Mouse (Mus musculus) kidney, postnatal 14 days (tissue): Measurements from ENCODE around the gene Guf1.
A peak's percentile ranks its signal among the peaks of the same experiment; 100 is the strongest.

Experiments used
- DNase-seq: peaks from one replicate; pipeline ENCODE4 v3.0.0; 2022; ENCODE audit warnings: mixed read lengths

Gene Guf1

DNA sequence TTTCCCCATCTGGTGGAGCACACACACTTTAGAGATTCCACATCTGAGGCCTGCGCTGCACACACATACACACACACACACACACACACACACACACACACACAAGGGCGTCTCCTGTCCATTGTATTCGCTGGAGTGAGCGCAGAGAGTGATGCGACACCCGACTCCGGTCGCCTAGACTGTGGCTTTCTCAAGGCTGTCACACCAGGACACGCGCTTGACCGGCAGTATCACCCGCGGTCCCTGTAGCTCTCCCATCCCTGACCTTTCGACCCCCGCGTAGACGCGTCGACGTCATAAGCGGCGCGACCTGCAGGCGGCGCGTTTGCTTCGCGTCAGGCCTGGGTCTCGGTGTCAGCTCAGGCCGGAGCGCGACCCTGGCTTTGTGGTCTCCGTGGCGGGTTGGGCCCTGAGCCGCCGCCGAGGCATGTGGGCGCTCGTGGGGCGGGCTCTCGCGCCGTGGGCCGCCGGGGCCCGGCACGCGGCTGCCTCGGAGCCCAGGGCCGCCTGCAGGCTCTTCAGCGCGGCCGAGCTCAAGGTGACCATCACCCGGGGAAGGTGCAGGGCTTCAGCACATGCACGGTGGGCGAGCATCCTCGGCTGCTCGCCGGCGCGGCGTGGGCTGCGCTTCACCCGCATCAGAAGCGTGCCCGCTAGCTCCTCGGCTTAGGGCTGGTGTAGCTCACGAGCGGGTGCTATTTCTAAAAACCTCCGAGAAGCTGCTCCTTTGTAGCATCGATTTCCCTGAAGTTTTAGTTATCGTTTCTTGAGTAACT lies at the start of gene Guf1:
TSS of gene Guf1 (plus strand) at position 296 of the 776 bp plus-strand sequence.
- DNase-seq, result peak; percentile 95

GRCm38 (mm10) chr5:69507045-69507444 lies 49.7 kb upstream of the Guf1 start:
- DNase-seq, result no peak

DNA sequence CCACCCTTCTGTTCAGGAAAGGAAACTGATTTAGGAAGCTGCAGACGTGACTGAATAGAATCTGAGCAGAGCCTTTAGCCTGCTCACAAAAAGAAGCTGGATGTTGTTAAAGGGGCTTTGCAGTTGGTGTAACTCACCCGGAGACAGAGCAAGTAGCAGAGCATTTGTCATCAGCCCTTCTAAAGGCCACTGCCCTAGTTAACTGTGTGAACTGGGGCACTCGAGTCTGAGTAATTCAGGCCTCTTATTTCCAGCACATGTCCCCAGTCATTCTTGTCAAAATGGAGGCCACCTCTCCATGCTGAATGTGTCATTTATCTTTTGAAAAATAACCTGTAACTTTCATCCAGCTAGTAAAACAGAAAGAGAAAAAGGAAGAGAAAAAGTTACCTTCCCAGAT lies 45.1 kb upstream of the Guf1 start:
- DNase-seq, result no peak

- no peak for DNase-seq
These were observed 44.5 kb upstream of the Guf1 start for GRCm38 (mm10) chr5:69512203-69512602.

DNA sequence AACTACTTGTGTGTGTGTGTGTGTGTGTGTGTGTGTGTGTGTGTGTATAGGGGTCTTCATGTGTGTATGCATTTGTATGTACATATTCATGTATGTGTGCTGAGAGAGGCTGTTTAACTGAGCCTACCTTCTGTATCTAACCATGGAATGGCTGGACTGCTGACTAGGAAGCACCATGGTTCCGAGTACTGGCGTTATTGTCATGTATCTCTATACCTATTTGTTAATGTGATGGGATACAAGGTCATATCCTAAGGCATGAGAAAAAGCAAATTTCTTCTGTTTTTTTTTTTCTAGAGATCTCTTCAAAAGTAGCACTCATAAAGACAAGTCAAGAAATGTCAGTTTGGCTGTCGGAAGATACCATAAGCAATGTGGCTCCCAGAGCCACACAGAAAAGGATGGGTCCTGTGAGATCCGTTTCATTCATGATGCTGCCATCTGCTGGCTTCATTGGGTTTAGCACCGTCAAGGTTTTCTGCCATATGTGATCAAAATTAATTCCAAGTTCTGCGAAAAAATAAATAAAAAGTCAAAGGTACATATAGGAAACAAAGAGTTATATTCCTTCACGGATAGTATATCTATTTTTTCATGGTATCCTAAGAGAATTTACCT lies 36.0 kb upstream of the Guf1 start:
- DNase-seq, result peak; percentile 20

DNA sequence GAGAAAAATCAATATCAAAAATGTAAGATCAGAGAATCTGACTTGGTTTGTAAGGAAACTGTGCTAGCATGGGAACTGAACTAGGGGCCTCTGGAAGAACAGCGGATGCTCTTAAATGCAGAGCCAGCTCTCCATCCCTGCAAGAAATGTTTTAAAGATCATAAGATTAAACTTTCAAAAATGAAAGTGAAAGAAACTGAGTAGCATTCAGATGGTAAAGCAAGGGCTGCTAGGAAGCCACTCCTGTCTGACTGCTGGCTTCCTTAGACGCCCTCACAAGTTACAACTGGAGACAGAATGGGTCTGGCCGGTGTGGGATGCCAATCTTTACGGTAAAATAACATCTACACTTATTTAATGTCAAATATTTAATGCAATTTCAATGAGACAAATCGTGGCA lies 34.7 kb upstream of the Guf1 start:
- no peak for DNase-seq

DNA sequence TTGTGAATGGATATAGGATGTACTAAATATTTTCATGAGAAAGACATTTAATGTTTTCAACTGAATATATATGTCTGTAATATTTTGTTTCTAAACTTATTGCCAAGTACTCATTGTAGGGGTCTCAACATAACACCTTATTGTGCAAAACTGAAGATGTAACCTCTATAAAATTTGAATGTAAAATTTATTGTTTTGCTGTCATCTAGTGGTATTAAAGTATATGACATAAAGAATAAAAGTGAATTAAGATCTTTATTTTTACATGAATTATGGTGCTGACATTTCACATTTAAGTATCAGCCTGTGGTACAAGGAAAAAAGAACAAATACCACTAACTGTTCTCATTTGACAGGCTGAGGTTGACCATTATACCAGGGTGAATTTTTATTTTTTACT lies 32.8 kb upstream of the Guf1 start:
- no peak for DNase-seq

GRCm38 (mm10) chr5:69541680-69542079 lies 15.0 kb upstream of the Guf1 start:
- DNase-seq, result no peak

DNA sequence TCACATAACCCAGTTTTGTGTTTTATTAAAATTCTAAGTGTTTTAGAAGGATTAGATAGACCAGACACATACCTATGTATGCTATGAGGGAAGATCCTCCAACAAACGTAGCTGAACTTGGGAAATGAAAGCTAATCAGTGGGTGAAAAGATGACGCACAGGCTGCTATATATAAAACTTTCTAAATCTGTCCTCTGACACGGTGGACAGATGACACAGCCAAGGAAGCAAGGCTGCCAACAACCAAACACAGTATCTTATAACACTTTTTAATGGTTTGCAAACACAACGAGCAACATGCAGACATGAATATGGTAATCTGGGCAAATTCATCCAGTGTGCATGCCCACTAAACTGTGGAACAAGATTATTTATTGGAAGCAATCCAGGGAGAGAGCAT lies 14.2 kb upstream of the Guf1 start, which contains the start of gene Yipf7:
TSS of gene Yipf7 (minus strand) at position 160 of the 400 bp plus-strand sequence.
- DNase-seq, result no peak

GRCm38 (mm10) chr5:69557404-69557935 lies 747 bp downstream of the Guf1 start:
- no peak for DNase-seq

DNA sequence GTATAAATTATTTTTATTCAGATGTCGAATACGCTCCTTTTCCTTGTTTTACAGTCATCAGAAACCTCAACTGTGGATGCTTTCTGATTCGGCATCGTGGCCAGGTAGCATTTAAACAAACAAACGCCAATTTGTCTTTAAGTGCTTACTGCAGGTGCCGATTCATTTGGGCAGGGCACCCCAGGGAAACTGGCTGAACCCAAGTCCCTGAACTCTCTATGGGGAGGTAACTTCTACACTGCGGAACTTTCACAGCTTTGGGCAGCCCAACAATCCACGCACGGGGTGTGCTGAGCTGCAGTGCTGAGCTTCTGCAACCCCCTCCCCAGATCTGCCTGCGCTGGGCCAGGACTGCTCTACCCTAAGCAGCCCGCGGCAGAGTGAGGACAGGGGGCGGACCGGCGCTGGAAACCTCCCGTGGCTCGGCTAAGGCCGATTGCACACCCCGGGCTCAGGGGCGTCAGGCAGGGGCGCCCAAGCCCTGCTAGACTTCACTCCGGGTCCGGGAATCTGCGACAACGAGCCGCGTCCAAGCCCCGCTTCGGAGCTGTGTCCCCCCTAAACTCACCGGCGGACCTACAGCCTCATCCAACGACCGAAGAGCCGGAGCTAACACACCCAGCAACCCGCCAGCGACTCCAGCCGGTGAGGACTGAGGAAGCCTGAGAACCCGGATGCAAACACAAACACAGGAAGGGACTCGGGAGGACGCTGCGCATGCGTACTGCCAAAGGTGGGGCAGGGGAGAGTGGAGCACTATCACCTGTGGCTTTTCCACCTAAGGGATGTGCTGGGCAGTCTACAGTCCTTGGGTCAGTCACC lies 35.1 kb downstream of the Guf1 start, which contains the start of gene Gnpda2:
TSS of gene Gnpda2 (minus strand) at position 701 of the 822 bp plus-strand sequence.
- DNase-seq, result peak; percentile 89

GRCm38 (mm10) chr5:69601027-69601426 lies 44.3 kb downstream of the Guf1 start:
- DNase-seq, result no peak

DNA sequence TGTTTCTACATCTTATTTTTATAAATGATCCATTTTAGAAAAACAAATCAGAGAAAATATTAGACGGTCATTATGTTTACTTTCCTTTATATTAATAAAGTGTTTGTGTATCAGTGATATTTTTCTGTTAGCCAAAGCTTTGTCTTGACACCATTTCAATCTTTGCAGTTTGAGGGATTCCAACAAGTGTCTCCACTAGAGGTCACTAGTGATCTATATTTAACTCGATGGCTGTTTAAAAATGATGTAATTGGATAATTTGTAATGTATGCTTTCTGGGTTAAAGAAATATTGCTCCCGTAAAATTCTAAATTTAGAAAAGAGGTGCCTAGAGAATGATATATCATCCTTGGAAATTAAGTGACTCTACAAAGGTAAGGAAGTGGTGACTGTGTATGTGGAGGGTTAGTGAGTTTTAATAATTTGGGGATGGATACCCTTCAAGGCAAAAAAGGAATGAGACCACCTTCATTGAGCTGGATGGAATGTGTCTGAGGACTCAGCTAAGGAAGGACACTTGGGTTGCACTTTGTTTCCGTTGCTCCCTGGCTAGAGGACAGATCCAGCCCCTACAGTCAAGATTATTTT lies 56.6 kb downstream of the Guf1 start:
- peak; percentile 5 for DNase-seq

GRCm38 (mm10) chr5:69620899-69621298 lies 64.2 kb downstream of the Guf1 start:
- DNase-seq, result no peak
